Mouse (Mus musculus): ENCODE data around the gene BC024978.

DNA sequence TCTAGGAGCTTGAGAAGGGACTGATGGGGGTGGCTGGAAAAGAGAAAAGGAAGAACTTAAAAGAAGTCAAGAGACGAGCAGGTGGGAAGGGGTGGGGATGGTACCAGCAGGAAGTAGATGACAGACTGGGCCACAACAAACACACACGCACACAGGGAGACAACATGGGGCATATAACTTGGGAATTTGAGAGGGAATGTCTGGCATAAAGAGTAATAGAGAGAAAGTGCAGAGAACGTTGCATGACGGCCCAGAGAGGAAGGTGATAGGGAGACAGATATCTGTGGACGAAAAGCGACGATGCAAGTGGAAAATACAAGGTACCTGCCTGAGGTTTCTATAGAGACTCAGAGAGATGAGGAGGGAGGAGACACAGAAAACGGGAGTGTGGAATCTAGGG is 29.9 kb upstream of the BC024978 start:
- no peak for TF ChIP-seq GATA1 (IDR thresholded peaks at IDR 0.05; ENCODE audit: borderline replicate concordance, low read length)
- TF ChIP-seq FLI1 (IDR thresholded peaks at IDR 0.05; ENCODE audit: low read length), result no peak
